Mouse (Mus musculus) liver, embryonic 13.5 days (tissue): ENCODE measurements around the gene S100a1. TPM values are rescaled to one million over a fixed set of nuclear protein-coding genes. Genes with fewer than 3 reads are reported as not detected.

Experiments used
- ATAC-seq: fragments of 200-750 bp; cut with Nextera tagmentation; 2 replicates; pipeline ENCODE4 v1.8.0; 2017; ENCODE audit warnings: low read depth, mild to moderate bottlenecking, moderate number of reproducible peaks, moderate library complexity
- DNase-seq: peaks from one replicate; pipeline ENCODE4 v3.0.0; 2022
- H3K27ac ChIP-seq: fragments of 300-500 bp; sonication (generic); 2 replicates; pipeline ENCODE4 v1.5.1; 2015; ENCODE audit warnings: moderate library complexity, mild to moderate bottlenecking, inconsistent platforms
- H3K27me3 ChIP-seq: fragments of 300-500 bp; sonication (generic); 2 replicates; pipeline ENCODE4 v1.6.1; 2015; ENCODE audit warnings: mild to moderate bottlenecking, inconsistent platforms
- H3K36me3 ChIP-seq: fragments of 300-500 bp; sonication (generic); 2 replicates; pipeline ENCODE4 v1.6.1; 2015; ENCODE audit warnings: mild to moderate bottlenecking, inconsistent platforms
- H3K4me1 ChIP-seq: fragments of 300-500 bp; sonication (generic); replicated peaks from 2 replicates; pipeline ENCODE4 v1.6.1; 2015; ENCODE audit warnings: inconsistent platforms
- H3K4me2 ChIP-seq: fragments of 300-500 bp; sonication (generic); 2 replicates; pipeline ENCODE4 v1.6.1; 2015; ENCODE audit warnings: inconsistent platforms, mild to moderate bottlenecking, moderate library complexity
- H3K4me3 ChIP-seq: fragments of 300-500 bp; sonication (generic); replicated peaks from 2 replicates; pipeline ENCODE4 v1.5.1; 2015; ENCODE audit warnings: mild to moderate bottlenecking, inconsistent platforms
- H3K9ac ChIP-seq: fragments of 300-500 bp; sonication (generic); 2 replicates; pipeline ENCODE4 v1.6.1; 2015; ENCODE audit warnings: mild to moderate bottlenecking, inconsistent platforms
- H3K9me3 ChIP-seq: fragments of 300-500 bp; sonication (generic); replicated peaks from 2 replicates; pipeline ENCODE4 v1.6.1; 2016; ENCODE audit warnings: inconsistent platforms
- WGBS: fragments of 180-500 bp; shearing (Covaris S2); methylation state at CpG from one replicate; pipeline ENCODE4 v1.1.7; 2015; ENCODE audit not compliant: insufficient replicate concordance; 5-methylcytosine and 5-hydroxymethylcytosine counted together
- polyA plus RNA-seq: library from polyadenylated mRNA; unstranded; fragments of >200 nt; fragmentation: Nextera tagmentation; extraction: Ambion mirVana; gene quantifications from 2 replicates; pipeline ENCODE4 v1.2.1, GENCODE M21; 2015

Gene S100a1
- polyA plus RNA-seq, 1 experiment from 2014 or later, result 16.0 TPM

- no peak overlapping the region for H3K4me2 ChIP-seq
- H3K27me3 ChIP-seq, result no peaks in the 10 kb centered on the region
- no peak overlapping the region for H3K9ac ChIP-seq
- no peaks in the 10 kb centered on the region for H3K9me3 ChIP-seq
- DNase-seq (no peak), ATAC-seq (no peak)
- no peaks in the 10 kb centered on the region for H3K4me1 ChIP-seq
- 56% methylated on average over 5 of the region's 5 CpGs for WGBS
- no peaks in the 10 kb centered on the region for H3K36me3 ChIP-seq
- no peak overlapping the region for H3K4me3 ChIP-seq
- H3K27ac ChIP-seq, result no peak overlapping the region
Measured at GRCm38 (mm10) chr3:90531713-90532112, 17.5 kb upstream of the S100a1 start.

DNA sequence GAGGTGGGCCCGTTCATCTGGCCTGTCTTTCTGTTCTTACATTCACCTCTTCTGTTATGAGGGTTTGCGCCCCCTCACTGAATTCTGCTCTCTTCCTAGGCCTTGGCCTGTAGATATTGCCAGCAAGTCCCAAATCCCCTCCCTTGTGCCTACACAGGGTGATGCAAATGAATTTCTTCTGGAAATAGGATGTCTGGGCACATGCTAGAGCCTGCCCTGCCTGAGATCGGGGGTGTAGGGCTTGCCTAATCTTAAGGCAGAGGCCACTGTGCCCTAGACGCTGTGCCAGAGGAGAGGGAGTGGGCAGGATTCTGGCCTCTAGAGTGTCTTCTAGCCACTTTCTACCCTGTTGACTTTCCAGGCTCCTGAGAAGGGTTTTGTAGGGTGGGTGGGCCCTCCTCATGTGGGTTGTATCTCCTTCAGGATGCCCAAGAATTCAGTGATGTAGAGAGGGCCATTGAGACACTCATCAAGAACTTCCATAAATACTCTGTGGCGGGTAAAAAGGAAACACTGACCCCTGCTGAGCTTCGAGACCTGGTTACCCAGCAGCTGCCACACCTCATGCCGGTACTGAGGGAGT, 13.2 kb upstream of the S100a1 start:
- ATAC-seq (no peak), DNase-seq (no peak)
- H3K4me2 ChIP-seq, result no peak overlapping the region
- H3K27ac ChIP-seq, result no peak overlapping the region
- no peak overlapping the region for H3K4me3 ChIP-seq
- no peaks in the 10 kb centered on the region for H3K36me3 ChIP-seq
- 65% methylated on average over 7 of the region's 7 CpGs for WGBS
- no peaks in the 10 kb centered on the region for H3K27me3 ChIP-seq
- H3K4me1 ChIP-seq, result no peaks in the 10 kb centered on the region
- no peak overlapping the region for H3K9ac ChIP-seq
- H3K9me3 ChIP-seq, result no peaks in the 10 kb centered on the region

GRCm38 (mm10) chr3:90526580-90526979, 12.4 kb upstream of the S100a1 start, which contains the start of gene S100a14:
TSS of gene S100a14 (plus strand) at chr3:90526856.
- no peaks in the 10 kb centered on the region for H3K27me3 ChIP-seq
- no peaks in the 10 kb centered on the region for H3K36me3 ChIP-seq
- H3K4me2 ChIP-seq, result no peak within 1 kb of the TSS
- no peak within 1 kb of the TSS for H3K4me3 ChIP-seq
- no peak within 1 kb of the TSS for H3K27ac ChIP-seq
- no peak within 1 kb of the TSS for H3K9ac ChIP-seq
- no peaks in the 10 kb centered on the region for H3K9me3 ChIP-seq
- 50% methylated on average over 5 of the region's 5 CpGs for WGBS
- no peak for DNase-seq
- no peaks in the 10 kb centered on the region for H3K4me1 ChIP-seq
- no peak for ATAC-seq

GRCm38 (mm10) chr3:90526076-90526475, 11.9 kb upstream of the S100a1 start:
- Histone ChIP-seq H3K9me3 (no peaks in the 10 kb centered on the region), H3K36me3 (no peaks in the 10 kb centered on the region), H3K27me3 (no peaks in the 10 kb centered on the region), H3K4me1 (no peaks in the 10 kb centered on the region), H3K4me3 (no peak overlapping the region), H3K9ac (no peak overlapping the region), H3K27ac (no peak overlapping the region), H3K4me2 (no peak overlapping the region)
- no peak for ATAC-seq
- 56% methylated on average over 2 of the region's 2 CpGs for whole genome bisulfite sequencing
- DNase-seq, result no peak

- Histone ChIP-seq H3K4me1 (no peaks in the 10 kb centered on the region), H3K9ac (no peak overlapping the region), H3K27me3 (no peaks in the 10 kb centered on the region), H3K36me3 (no peaks in the 10 kb centered on the region), H3K9me3 (no peaks in the 10 kb centered on the region), H3K4me2 (no peak overlapping the region), H3K27ac (no peak overlapping the region), H3K4me3 (no peak overlapping the region)
- no peak for ATAC-seq
- no peak for DNase-seq
- 42% methylated on average over 4 of the region's 4 CpGs for WGBS
Measured at GRCm38 (mm10) chr3:90525421-90525820, 11.2 kb upstream of the S100a1 start.

DNA sequence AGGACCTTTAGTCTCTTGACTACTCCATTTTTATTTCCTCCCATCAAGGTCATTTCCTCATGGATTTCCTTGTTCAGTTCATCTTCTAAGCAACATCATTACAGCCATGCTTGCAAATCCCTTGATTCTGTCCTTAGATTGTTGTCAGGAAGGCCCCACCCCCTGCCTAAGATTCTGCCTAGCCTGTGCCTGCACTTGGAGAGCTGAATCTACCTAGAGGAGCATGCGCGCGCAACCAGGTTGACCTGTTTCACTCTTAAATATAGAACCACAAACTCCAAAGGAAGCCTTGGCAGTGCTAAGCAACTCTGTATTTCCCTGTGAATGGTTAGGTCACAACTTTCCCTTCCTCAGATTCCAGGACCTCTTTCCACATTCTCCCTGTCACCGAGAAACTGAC, 3.5 kb upstream of the S100a1 start:
- no peak overlapping the region for H3K27ac ChIP-seq
- H3K9ac ChIP-seq, result no peak overlapping the region
- 81% methylated on average over 4 of the region's 4 CpGs for WGBS
- H3K36me3 ChIP-seq, result no peaks in the 10 kb centered on the region
- no peak overlapping the region for H3K4me2 ChIP-seq
- peaks cover 8% of the 10 kb centered on the region; the same call in 1 of the 2 replicates for H3K27me3 ChIP-seq
- H3K9me3 ChIP-seq, result no peaks in the 10 kb centered on the region
- DNase-seq (no peak), ATAC-seq (no peak)
- peaks cover 29% of the 10 kb centered on the region for H3K4me1 ChIP-seq
- H3K4me3 ChIP-seq, result no peak overlapping the region

- Histone ChIP-seq H3K9ac (no peak overlapping the region), H3K27ac (no peak overlapping the region), H3K4me1 (peaks cover 29% of the 10 kb centered on the region), H3K9me3 (no peaks in the 10 kb centered on the region), H3K27me3 (peaks cover 8% of the 10 kb centered on the region; the same call in 1 of the 2 replicates), H3K36me3 (no peaks in the 10 kb centered on the region), H3K4me3 (no peak overlapping the region), H3K4me2 (peak overlapping the region; percentile 92)
- DNase-seq (no peak), ATAC-seq (no peak)
- WGBS, result 75% methylated on average over 4 of the region's 4 CpGs
Measured at GRCm38 (mm10) chr3:90515789-90516188, 1.6 kb upstream of the S100a1 start.

- WGBS, result 23% methylated on average over 1 of the region's 1 CpGs
Measured at GRCm38 (mm10) chr3:90515242-90515641, 1.1 kb upstream of the S100a1 start.

GRCm38 (mm10) chr3:90514691-90515090, 499 bp upstream of the S100a1 start:
- WGBS, result under 1% methylated on average over 10 of the region's 10 CpGs
- peaks cover 31% of the 10 kb centered on the region for H3K4me1 ChIP-seq
- H3K9me3 ChIP-seq, result no peaks in the 10 kb centered on the region
- peak overlapping the region; percentile 64 for H3K4me3 ChIP-seq
- peak overlapping the region; percentile 92 for H3K4me2 ChIP-seq
- DNase-seq, result peak; percentile 60
- H3K27ac ChIP-seq, result no peak overlapping the region
- H3K9ac ChIP-seq, result peak overlapping the region; percentile 70
- ATAC-seq, result peak; percentile 86
- H3K36me3 ChIP-seq, result no peaks in the 10 kb centered on the region
- H3K27me3 ChIP-seq, result peaks cover 8% of the 10 kb centered on the region; the same call in 1 of the 2 replicates

More at GRCm38 (mm10) chr3:90515242-90515641, 1.1 kb upstream of the S100a1 start:
- H3K27ac ChIP-seq, result no peak overlapping the region
- H3K4me2 ChIP-seq, result peak overlapping the region; percentile 92
- H3K27me3 ChIP-seq, result peaks cover 8% of the 10 kb centered on the region; the same call in 1 of the 2 replicates
- DNase-seq (no peak), ATAC-seq (0 out of 2 replicates have a peak, but pooled peaks have one; percentile 4)
- peak overlapping the region; percentile 64 for H3K4me3 ChIP-seq
- no peaks in the 10 kb centered on the region for H3K36me3 ChIP-seq
- peak overlapping the region; percentile 70 for H3K9ac ChIP-seq
- H3K9me3 ChIP-seq, result no peaks in the 10 kb centered on the region
- peaks cover 29% of the 10 kb centered on the region for H3K4me1 ChIP-seq

DNA sequence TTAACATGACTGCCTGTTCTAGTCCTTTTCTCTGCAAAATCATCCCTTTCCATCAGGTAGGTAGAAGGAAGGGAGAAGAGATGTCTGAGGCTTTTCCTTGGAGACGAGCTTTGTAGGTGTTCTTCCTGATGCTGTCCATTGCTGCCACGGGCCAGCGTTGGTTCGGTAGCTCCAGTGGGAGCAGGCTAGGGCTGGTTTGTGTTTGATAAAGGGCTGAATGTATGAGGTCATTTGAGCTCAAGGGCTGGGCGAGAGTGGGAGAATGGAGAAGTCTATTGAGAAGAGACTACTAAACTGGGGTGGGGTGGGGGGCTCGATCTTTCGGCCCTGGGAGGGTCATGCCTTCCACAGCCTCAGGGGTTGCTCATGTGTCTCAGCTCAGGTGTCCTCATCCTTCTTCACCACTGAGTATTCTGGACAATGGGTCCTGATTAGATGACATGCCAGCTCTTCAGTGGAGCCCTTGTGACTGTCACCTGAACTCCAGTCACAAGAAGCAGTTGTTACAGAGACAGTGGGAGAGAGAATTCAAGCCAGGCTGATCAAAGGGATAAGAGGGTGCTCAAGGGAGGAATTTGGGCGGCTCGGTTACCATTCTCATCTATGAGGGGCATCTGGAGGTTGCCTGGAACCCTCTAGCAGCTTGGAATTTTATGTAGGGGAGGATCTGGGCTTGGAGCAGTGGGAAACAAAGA, 1.1 kb downstream of the S100a1 start:
- H3K4me2 ChIP-seq, result peak overlapping the region; percentile 92; the same call in 1 of the 2 replicates
- WGBS, result 64% methylated on average over 9 of the region's 9 CpGs
- H3K4me3 ChIP-seq, result no peak overlapping the region
- peaks cover 8% of the 10 kb centered on the region; the same call in 1 of the 2 replicates for H3K27me3 ChIP-seq
- no peaks in the 10 kb centered on the region for H3K9me3 ChIP-seq
- peak overlapping the region; percentile 70; the same call in 1 of the 2 replicates for H3K9ac ChIP-seq
- DNase-seq (no peak), ATAC-seq (no peak)
- H3K36me3 ChIP-seq, result no peaks in the 10 kb centered on the region
- H3K27ac ChIP-seq, result no peak overlapping the region
- peaks cover 36% of the 10 kb centered on the region for H3K4me1 ChIP-seq

DNA sequence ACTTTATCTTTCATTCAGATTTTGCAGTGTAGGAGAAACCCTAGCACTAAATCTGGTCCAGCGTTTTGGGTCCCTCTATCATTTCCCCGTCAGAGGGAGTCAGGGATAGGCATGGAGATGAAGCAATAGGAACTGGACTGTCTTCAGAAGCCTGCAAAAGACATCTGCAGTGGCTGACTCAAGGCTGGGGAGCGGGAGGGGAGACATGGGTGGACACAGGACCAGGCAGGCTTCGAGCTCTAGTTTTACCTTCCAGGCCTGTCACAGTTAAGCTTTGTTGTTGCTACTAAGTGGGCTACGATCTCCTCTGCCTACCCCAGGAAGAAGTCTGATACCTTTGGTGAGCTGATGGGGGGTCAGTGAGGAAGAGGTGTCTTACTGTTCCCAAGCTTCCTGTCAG, 1.9 kb downstream of the S100a1 start:
- H3K27me3 ChIP-seq, result peaks cover 8% of the 10 kb centered on the region; the same call in 1 of the 2 replicates
- ATAC-seq, result no peak
- H3K4me2 ChIP-seq, result no peak overlapping the region
- no peak overlapping the region for H3K4me3 ChIP-seq
- peaks cover 45% of the 10 kb centered on the region for H3K4me1 ChIP-seq
- DNase-seq, result no peak
- H3K36me3 ChIP-seq, result peaks cover 6% of the 10 kb centered on the region
- no peaks in the 10 kb centered on the region for H3K9me3 ChIP-seq
- no peak overlapping the region for H3K9ac ChIP-seq
- WGBS, result 67% methylated on average over 5 of the region's 5 CpGs
- no peak overlapping the region for H3K27ac ChIP-seq
